Mouse (Mus musculus) lung, postnatal 36 days (tissue): ENCODE data around the gene Rab13.
A peak's percentile ranks its signal among the peaks of the same experiment; 100 is the strongest.
"Not testable (repeated sequence)": the region's sequence is repeated elsewhere in the genome, so short reads cannot be mapped to it uniquely, and the experiment has no call there.

Source experiments
- DNase-seq: peaks from one replicate; pipeline ENCODE4 v3.0.0; 2022; ENCODE audit warnings: mixed read lengths

The Rab13 gene

DNA sequence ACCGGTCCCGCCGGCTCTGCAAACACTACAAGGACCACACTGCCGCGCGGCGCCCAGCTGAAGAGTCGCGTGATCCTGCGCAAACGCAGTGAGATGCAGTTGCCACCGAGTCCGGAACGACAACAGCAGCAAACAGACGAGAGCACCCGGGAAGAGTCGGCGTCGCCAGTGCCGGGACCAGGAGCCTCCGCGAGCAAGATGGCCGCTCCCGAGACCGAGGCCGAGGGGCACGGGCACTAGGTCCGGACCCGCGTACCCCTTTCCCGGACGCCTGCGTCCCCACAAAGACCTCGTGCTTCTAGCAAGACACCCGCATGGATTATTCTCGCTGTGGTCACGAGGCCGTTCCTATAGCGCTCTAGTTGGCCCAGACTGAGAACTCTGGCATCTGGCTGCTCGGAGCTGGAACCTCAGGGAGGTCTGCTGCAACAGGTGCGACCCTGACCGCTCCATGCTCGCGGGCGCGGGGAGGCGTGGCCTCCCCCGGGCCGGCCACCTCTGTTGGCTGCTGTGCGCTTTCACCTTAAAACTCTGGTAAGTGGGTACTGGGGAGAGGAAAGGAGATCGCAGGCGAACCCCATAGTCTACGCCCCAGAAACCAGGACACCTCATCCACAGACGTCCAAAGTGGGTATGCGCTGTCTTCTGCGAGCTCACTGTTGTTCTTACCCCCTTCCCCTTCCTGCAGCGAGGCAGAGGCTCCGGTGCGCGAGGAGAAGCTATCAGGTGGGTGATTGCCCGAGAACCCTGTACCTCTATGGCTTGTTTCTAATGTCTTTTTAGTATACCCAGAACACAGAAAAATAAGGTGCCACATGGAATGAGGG lies 18.2 kb downstream of the Rab13 start, which contains the start of gene Jtb:
Gene Jtb (plus strand): TSS at position 91 of the 827 bp plus-strand sequence.
- DNase-seq: peak; percentile 98

DNA sequence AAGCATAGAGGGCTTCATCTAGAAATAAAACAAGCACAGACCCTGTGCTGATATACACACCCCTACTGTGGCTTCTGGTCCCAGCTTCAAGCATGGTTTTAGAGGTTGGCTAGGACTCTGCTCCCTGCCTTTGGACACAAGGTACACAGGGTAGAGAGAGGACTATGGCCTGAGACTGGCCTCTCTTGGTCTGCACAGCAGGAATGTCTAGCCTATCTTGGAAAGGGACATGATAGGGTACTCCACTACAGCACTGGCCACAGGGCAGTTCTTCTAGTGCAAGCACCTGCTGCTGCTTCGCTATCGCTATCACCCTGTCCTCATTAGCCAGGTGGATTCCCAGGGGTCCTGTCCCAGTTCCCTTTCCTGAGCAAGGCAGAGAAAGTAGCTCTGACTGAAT lies 27.8 kb downstream of the Rab13 start:
- no peak for DNase-seq

DNA sequence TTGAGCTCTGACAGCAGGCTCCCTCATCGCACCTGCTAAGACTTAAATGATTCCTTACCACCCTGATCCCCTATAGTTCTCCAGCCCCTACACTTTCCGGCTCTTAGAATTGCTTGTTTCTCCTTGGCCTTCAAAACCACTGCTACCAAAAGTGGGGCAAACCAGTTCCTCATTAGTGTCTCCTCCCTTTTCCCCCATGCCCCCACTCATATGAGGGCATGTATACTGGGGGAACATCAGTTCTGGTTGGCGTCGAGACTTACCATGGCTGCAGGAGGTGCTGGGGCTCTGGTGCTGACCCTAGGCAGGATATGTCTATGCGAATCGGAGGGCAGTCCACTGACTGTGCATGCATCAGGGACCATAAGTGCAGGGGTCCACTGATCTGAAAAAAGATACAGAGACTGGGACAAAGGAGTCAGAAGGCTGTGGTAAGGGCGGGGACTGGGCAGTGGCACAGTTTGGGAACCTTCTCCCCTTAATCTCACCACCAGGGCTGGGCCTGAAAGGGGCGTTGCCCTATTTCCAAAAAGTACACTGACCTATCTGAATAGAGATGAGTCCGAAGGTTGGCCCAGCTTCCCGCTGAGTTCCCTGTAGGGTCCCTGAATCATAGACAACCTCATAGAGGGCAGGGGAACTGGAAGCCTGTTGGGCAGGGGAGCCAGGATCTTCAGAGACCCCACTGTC lies 28.3 kb downstream of the Rab13 start:
- no peak for DNase-seq

DNA sequence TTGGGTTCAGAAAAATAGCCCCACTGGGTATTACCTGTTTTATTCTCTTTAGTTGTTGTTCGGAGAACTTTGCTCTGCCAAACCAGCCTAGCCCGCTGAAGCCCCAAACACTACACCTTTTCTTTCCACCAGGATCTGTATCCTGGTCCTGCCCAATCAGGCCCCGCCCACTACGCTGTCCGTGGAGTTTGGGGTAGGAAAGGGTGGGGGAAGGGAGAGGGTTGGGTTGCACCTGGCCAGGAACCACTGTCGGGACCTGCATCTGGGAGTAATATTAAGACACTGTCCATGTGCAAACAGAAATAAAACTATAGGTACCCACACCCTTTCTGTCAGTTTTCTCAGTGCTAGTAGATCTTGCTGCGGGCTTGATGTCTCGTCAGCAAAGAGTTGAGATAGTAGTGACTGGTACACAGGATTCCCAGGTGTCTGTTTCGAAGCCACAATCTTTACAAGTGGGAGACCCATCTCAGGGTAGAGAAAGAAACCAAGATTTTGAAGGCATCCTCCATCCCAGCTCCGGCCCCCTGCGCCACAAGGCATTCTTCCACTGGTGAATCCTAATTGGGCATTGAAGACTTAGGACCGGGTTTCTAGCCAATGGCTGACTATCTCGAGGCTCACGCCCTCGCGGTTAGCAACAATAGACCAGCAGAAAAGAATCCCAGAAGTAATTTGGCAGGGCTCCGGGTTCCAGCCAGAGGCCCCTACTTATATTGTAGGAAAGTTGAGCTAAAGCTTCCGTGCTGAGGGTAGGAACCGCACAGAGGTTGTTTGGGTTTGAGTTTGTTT lies 29.7 kb downstream of the Rab13 start, which contains the start of gene Creb3l4:
Gene Creb3l4 (minus strand): TSS at position 529 of the 792 bp plus-strand sequence.
- DNase-seq: peak; percentile 75

DNA sequence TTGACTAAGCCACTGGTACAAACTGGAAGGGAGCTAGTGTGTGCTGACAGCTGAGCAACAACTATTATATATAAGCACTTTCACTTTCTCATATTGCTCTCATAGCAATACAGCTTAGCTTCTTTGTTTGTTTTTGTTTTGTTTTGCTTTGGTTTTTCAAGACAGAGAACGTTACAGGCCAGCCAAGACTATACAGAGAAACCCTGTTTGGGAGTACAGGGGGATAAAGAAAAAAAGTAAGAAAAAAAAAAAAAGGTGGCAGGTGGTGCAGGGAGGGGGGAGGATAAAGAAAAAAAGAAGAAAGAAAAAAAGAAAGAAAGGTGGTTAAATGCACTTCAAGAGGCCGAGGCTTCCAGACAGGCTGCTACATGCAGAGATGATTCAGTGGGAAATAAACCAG lies 31.9 kb downstream of the Rab13 start:
- no peak for DNase-seq

DNA sequence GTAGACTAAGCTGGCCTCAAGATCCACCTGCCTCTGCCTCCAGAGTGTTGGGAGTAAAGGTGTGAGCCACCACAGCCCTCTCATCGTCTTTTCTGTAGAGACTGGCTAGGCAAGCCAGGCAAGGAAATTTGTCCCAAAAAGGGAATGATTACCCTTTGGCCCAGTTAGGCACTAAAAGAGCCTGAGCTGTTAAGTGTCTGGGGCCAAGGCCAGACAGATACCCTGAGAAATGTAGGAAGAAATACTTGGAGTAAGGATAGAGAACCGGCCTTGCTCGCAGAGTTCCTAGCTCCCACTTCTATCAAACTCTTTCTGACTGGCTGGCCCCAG lies 34.1 kb downstream of the Rab13 start:
- DNase-seq: no peak

DNA sequence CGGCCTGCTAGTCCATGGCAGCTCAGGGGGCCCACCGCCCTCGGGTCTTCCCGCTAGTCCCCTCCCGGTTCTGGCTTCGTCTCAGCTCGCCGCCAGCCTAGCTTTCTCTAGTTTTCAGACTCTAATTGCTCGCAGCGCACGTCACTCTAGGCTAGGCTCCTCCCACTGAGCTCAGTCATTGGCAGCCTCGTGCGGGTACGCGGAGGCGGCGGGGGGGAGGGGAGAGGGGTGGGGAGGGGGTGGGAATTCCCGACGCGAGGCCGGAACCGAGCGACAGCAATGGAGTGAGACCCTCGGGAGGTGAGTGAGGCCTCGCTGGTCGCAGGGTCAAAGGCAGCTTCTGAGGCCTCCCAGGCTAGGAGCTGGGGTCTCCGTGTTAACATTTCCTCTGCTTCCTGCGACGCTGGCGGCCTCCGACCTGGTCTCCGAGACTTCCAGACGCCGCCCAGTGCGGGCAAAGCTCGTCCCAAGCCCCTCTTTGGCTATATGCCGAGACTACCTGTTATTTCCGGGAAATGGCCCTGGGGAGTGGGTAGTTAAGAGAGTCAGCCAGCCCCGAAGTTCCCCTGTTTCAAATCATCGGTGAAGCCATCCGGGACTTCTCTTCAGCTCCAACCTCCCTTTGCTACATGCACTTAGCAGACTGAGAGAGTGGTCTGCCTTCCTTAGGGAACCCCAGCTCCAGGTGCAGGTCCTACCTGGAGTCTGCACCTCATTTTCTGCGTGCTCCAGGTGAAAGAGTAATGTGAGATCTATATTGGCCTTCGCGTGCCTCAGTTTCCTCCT lies 34.7 kb downstream of the Rab13 start, which contains the start of gene Slc39a1:
Gene Slc39a1 (plus strand): TSS at position 213 of the 786 bp plus-strand sequence.
- peak; percentile 99 for DNase-seq

DNA sequence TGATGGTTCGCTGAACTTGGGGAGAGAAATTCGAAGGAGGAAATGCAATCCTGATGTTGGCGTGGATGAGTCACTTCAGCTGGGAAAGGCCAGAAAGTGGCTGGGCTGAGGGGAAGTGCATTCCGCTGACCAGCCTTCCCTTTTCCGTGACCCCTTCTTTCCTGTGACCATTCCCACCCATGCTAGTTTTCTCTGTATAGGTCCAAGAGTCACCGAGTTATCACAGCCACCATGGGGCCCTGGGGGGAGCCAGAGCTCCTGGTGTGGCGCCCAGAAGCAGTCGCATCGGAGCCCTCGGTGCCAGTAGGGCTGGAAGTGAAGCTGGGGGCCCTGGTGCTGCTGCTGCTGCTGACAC lies 35.2 kb downstream of the Rab13 start:
- DNase-seq: peak; percentile 53

DNA sequence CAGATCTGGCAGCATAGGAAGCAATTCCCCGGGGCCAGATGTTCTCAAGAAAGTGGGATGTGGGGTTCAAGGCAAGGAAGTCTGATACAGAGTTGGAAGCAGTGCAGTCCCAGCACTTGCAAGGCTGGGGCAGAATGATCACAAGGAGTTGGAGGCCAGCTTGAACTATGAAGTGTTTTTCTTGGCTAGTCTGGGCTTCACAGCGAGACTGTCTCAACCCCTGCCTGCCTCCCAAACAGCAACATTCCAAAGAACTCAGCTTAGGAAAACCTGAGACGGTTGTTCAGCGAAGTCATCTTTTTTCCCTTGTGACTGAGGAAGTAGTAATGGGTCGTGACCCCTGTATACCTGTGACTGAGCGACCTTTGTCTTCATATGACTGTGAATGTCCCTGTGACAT lies 37.3 kb downstream of the Rab13 start:
- no peak for DNase-seq

DNA sequence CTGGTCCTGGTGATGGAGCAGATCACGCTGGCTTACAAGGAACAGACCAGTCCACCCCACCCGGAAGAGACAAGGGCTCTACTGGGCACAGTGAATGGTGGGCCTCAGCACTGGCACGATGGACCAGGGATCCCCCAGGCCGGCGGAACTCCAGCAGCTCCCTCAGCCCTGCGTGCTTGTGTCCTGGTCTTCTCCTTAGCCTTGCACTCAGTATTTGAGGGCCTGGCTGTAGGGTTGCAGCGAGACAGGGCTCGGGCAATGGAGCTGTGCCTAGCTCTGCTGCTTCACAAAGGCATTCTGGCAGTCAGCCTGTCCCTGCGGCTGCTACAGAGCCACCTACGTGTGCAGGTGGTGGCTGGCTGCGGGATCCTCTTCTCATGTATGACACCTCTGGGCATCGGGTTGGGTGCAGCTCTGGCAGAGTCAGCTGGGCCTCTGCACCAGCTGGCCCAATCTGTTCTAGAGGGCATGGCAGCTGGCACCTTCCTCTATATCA lies 38.3 kb downstream of the Rab13 start:
- not testable (repeated sequence) for DNase-seq

DNA sequence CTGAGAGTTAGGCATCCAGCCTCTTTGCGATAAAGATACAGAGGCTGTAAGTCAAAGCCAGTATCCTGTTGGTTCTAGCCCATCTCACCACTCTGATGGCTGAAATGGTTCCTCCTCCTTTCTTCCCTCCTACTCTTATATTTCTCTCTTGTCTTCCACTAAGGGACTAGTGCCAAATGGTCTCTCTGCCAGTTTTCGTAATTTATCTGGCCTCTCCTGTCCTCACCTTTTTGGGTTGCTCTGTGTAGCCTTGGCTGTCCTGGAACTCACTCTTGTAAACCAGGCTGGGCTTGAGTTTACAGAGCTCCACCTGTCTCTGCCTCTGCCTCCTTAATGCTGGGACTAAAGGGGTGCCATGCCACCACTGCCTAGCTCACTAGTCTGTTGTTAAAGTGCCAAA lies 39.2 kb downstream of the Rab13 start:
- DNase-seq: not testable (repeated sequence)

DNA sequence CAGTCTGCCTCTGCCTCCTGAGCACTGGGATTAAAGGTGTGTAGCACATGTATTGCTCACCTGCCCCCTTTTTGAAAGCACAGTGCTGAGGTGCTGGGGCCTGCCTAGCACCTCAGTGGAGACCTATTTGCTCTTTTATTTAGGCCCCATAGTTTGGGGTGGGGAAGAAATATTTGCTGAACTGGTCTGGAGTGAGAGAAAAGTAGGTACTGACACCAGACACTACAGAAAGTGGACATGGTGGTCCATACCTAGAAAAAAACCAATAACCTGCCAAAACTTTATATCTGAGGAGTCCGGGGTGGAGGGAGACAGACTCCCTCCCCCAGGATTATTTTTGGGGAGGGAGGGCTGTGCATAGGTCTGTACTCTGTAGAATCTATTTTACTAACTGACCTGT lies 39.7 kb downstream of the Rab13 start:
- not testable (repeated sequence) for DNase-seq

DNA sequence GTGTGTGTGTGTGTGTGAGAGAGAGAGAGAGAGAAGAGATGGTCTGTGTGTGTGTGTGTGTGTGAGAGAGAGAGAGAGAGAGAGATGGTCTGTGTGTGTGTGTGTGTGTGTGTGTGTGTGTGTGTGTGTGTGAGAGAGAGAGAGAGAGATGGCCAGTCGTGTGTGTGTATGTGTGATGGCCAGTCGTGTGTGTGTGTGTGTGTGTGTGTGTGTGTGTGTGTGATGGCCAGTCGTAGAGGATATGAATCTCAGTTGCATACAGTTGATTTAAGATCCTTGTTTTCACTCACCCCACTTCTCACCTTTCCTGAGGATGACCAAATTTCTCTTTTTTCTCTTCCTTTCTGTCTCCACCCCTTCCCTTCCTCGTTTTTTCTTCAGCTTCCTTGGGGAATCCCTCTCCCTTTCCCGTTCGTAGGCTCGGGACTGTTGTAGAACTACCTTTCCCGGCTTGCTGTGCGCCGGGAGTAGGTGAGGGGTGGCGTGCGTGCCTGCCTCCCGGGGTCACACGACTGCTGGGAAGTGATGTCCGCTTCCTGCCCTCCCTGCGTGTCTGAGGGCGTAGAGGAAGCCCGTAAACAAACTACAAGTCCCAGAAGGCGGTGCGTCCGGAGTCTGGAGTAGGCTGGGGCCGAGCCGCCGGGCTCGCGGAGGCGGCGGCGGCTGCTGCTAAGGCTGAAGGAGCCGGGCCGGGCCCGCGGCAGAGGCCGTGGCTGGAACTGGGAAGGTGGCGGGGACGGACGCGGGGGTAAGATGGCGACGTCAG lies 40.3 kb downstream of the Rab13 start, which contains the start of gene Crtc2:
Gene Crtc2 (plus strand): TSS at position 511 of the 766 bp plus-strand sequence.
- DNase-seq: peak; percentile 99

DNA sequence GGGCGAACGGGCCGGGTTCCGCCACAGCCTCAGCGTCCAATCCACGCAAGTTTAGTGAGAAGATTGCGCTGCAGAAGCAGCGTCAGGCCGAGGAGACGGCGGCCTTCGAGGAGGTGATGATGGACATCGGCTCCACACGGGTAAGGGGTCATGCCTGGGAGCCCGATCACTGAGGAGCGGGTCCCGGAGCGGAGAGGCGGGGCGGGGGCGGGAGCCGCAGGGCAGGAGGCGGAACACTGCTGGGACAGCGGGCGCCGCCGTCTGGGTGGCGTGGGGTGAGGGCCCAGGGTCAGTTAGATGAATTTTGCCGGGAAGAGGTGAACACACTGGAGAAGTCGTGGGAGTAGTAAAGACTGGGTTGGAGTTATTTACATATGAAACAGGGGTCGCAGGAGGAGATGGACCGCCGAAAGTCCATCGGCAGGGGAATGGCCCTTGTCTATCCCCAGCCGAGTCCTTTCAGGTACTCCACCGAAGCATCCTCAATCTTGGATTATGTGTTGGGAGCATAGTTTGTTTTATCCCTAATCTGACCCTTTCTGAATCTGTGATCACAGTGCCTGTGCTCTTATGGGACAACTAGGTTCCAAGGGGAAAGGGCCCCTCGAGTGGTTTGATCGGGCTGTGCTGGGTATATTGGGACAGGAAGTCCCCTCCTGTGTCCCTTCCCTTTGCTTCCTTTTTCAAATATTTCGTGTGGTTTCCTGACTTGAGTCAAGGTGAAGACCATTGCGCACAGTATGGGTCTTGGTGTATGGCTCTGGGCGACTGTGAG lies 41.1 kb downstream of the Rab13 start:
- DNase-seq: peak; percentile 7

DNA sequence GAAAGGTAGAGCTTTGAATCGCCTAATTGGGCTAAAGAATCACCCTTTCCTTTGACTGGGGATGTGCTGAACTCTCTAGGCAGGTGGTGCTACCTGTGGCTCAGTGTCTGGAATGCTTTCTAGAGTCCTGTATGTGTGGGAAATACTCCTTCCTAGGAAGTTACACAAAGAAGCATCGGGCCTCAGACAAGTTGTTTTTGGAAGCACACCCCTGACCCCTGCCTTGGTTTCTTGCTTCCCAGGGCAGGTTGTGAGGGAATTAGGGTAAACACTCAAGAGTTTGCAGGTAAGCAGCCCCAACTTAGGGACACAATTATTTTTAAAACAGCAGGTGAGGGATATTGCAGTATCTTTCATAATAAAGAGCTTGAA lies 41.7 kb downstream of the Rab13 start:
- DNase-seq: no peak

DNA sequence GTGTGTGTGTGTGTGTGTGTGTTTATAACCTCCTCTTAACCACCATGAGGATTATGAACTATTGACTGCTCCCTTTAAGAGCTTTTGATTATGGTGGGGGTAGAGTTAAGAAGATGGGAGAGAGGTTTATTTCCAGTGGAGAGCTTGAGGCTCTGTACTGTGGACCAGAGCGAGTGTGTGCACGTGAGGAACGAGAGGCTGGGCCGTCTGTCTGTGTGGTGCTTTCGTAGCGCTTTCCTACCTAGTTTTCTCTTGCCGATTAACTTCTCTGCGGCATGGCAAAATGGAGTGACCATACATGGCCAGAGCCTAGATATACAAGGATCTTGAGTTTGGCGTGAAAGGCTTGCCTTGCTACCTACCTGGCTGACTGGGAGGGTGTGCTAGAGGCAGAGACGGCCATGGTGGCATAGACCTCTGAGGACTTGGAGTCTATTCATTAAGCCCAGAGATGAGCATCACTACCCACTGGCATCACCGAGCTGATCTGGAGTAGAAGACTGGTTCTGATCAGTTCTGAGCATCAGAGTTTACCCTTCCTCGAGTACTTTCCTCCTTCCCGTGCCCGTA lies 42.4 kb downstream of the Rab13 start:
- no peak for DNase-seq

DNA sequence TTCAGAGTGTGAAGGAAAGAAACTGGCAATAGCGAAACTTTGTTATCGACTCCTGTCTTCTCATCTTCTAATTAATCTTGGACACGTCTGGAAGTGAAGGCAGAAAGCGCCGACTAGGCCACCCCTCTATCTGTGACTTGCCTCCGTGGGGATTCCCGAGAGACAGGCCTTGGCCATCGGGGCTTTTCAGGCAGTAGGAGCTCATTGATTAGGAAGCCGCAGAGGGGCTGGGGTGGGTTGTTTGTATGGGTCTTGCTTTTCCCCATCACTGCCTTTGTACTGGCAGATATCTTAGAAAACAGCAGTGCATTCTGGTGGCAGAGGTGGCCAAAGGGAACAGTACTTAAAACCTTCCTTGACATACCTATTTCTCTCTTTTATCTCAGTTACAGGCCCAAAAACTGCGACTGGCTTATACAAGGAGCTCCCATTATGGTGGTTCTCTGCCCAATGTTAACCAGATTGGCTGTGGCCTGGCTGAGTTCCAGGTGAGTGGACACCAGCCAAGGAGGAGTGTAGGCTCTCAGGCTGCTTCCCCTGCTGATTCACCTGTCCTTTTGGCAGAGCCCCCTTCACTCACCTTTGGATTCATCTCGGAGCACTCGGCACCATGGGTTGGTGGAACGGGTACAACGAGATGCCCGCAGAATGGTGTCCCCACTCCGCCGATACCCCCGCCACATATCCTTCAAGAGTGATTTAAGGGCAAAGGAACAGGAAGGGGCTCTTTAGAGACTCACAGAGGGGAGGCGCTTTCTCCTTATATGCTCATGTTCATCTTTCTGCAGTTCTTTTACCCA lies 43.4 kb downstream of the Rab13 start:
- no peak for DNase-seq

DNA sequence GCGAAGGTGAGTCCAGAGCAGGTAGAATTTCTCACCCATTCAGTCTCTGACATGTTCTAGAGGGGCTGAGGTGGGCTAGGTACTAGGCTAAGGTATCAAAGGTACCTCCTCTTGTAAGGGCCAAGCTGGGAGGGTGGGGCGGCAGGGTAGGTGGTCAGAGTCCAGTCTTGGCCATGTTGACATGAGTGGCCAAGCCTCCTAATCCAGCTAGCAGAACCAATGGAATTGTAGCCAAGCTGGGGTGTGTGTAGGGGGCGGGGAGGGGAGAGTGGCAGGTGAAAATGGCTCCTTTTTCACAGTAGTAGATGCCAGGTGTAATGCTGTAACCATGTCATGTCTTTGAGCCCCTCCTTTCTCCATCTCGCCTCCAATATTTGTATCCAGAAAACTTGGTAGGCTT lies 45.0 kb downstream of the Rab13 start:
- DNase-seq: no peak

DNA sequence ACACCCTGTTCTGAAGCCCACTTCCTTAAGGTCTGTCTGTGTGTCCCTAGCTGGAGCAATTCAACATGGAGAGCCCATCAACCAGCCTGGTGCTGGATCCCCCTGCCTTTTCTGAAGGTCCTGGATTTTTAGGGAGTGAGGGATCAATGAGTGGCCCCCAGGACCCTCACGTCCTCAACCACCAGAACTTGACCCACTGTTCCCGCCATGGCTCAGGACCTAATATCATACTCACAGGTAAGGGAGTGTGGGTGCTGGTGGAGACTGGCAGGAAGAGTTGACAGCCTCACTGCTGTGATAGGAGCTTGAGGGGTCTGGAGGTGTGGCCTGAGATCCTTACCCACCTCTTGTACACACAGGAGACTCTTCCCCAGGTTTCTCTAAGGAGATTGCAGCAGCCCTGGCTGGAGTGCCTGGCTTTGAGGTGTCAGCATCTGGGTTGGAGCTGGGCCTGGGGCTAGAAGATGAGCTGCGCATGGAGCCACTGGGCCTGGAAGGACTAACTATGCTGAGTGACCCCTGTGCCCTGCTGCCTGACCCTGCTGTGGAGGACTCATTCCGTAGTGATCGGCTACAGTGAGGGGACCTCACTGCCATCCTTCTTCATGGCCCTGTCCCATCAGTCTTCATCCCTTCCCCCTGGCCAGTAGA lies 49.8 kb downstream of the Rab13 start:
- DNase-seq: no peak
